Mouse (Mus musculus): ENCODE data around the gene Zfp704. TPM values are rescaled to one million over a fixed set of nuclear protein-coding genes. Genes with fewer than 3 reads are reported as not detected.

Gene Zfp704
- total and polyA plus RNA-seq, 2 experiments from 2014 or later: 13.0 to 70.4 TPM

DNA sequence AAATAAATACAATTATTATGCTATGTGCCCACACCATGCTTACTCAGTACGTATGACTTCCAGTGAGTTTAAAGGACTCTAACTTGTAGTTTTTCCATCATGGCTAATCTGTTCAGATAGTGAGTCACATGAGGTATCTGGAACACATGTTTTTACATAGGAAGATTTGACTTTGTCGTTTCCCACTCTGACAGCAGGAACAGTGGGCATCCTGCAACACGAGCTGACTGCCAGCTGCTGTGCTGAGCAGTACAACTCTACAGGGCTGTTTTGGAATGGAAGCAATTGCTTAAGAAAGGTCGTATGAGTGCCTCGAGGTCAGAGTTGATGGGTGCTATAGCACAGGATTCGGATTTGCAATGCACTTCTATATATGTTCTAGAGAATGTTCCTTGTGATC is 169.4 kb downstream of the Zfp704 start:
- ATAC-seq (no peak), DNase-seq (no peak)
- Histone ChIP-seq H3K9me3 (ENCODE audit: low read length) (no peaks in the 10 kb centered on the region), H3K4me2 (ENCODE audit: low read depth) (no peak overlapping the region), H3K9ac (no peak overlapping the region), H3K4me1 (ENCODE audit: insufficient read depth) (no peaks in the 10 kb centered on the region), H3K36me3 (ENCODE audit: insufficient read depth) (peaks cover 26% of the 10 kb centered on the region), H3K27ac (ENCODE audit: low read depth, low read length) (no peak overlapping the region), H3K4me3 (ENCODE audit: low read depth, low read length) (no peak overlapping the region), H3K27me3 (ENCODE audit: insufficient read depth, low read length) (no peaks in the 10 kb centered on the region)
- 87% methylated on average over 6 of the region's 6 CpGs for WGBS
- TF ChIP-seq CTCF (IDR thresholded peaks at IDR 0.05; ENCODE audit: low read depth): no peak

DNA sequence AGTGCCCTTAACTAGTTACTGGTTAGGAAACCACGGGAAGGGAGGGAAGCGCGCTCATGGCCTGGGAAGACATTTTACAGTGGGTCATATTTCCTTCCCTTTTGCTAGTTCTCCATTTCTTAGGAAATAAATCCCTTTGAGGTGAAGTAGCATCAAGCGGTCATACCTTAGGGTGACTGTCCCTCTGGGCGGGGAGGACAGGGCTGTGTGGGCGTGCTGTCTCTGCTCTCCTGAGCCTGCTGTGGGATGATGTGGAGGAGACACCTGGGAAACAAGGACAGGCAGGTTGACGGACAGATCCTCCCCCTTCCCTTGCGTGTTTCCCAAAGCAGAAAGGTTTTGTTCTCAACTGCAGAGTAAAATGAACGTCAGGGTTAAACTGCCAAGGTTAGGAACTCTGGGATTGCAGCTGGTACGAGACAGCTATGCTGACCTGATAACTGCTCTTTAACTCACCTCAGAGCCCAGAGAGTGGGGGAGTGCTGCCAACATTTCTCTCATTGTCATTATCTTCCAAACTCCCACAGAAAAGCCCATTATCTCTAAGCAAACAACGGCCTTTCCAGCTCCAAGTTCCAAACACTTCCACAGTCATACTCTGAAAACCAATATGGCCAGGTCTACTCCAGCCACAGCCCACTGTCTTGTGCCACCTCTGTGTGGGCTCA is 170.1 kb downstream of the Zfp704 start:
- H3K9ac ChIP-seq: no peak overlapping the region
- no peak overlapping the region for H3K27ac ChIP-seq (ENCODE audit: low read depth, low read length)
- no peaks in the 10 kb centered on the region for H3K9me3 ChIP-seq (ENCODE audit: low read length)
- TF ChIP-seq CTCF (IDR thresholded peaks at IDR 0.05; ENCODE audit: low read depth): no peak
- H3K27me3 ChIP-seq (ENCODE audit: insufficient read depth, low read length): no peaks in the 10 kb centered on the region
- H3K36me3 ChIP-seq (ENCODE audit: insufficient read depth): peaks cover 28% of the 10 kb centered on the region
- H3K4me1 ChIP-seq (ENCODE audit: insufficient read depth): no peaks in the 10 kb centered on the region
- DNase-seq: no peak
- 83% methylated on average over 11 of the region's 11 CpGs for WGBS
- H3K4me3 ChIP-seq (ENCODE audit: low read depth, low read length): no peak overlapping the region
- no peak overlapping the region for H3K4me2 ChIP-seq (ENCODE audit: low read depth)
- no peak for ATAC-seq

DNA sequence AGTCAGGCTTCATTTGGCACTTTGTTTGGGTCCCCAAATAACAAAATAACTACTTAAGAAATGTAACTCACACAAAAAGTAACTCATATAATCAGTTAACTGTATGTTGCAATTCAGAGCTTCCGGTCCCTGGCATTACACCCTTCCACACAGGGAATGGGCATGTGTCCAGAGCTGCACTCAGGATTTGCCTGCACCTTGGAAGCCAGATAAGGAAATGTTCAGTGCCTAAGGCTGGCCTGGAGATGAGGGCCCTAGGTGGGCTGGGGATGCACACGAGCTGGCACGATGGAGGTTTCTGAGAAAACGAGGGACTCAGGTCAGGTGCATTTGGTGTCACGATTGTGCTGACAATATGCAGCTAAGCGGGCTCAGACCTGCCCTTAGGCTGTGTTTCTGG is 173.6 kb downstream of the Zfp704 start:
- Histone ChIP-seq H3K9me3 (ENCODE audit: low read length) (no peaks in the 10 kb centered on the region), H3K27ac (ENCODE audit: low read depth, low read length) (no peak overlapping the region), H3K4me3 (ENCODE audit: low read depth, low read length) (no peak overlapping the region), H3K4me2 (ENCODE audit: low read depth) (no peak overlapping the region), H3K9ac (no peak overlapping the region), H3K27me3 (ENCODE audit: insufficient read depth, low read length) (no peaks in the 10 kb centered on the region), H3K4me1 (ENCODE audit: insufficient read depth) (0 out of 2 replicates have a peak, but pooled peaks cover 4% of the 10 kb centered on the region), H3K36me3 (ENCODE audit: insufficient read depth) (peaks cover 27% of the 10 kb centered on the region)
- DNase-seq: no peak
- ATAC-seq: no peak
- whole genome bisulfite sequencing: 68% methylated on average over 6 of the region's 6 CpGs
- no peak for TF ChIP-seq CTCF (IDR thresholded peaks at IDR 0.05; ENCODE audit: low read depth)

GRCm38 (mm10) chr3:9434394-9435175 is 175.3 kb downstream of the Zfp704 start:
- H3K4me3 ChIP-seq (ENCODE audit: low read depth, low read length): no peak overlapping the region

GRCm38 (mm10) chr3:9432796-9433526 is 176.9 kb downstream of the Zfp704 start:
- ATAC-seq (no peak), DNase-seq (no peak)
- peaks cover 19% of the 10 kb centered on the region for H3K36me3 ChIP-seq (ENCODE audit: insufficient read depth)
- H3K9me3 ChIP-seq (ENCODE audit: low read length): no peaks in the 10 kb centered on the region
- 87% methylated on average over 16 of the region's 16 CpGs for WGBS
- no peak overlapping the region for H3K27ac ChIP-seq (ENCODE audit: low read depth, low read length)
- no peak overlapping the region for H3K9ac ChIP-seq
- no peak overlapping the region for H3K4me3 ChIP-seq (ENCODE audit: low read depth, low read length)
- TF ChIP-seq CTCF (IDR thresholded peaks at IDR 0.05; ENCODE audit: low read depth): no peak
- no peaks in the 10 kb centered on the region for H3K27me3 ChIP-seq (ENCODE audit: insufficient read depth, low read length)
- 0 out of 2 replicates have a peak, but pooled peaks cover 4% of the 10 kb centered on the region for H3K4me1 ChIP-seq (ENCODE audit: insufficient read depth)
- H3K4me2 ChIP-seq (ENCODE audit: low read depth): no peak overlapping the region

More at GRCm38 (mm10) chr3:9434394-9435175, 175.3 kb downstream of the Zfp704 start:
- no peak for ATAC-seq
- 96% methylated on average over 14 of the region's 14 CpGs for WGBS
- Histone ChIP-seq H3K27me3 (ENCODE audit: insufficient read depth, low read length) (no peaks in the 10 kb centered on the region), H3K9me3 (ENCODE audit: low read length) (no peaks in the 10 kb centered on the region), H3K9ac (no peak overlapping the region), H3K4me1 (ENCODE audit: insufficient read depth) (0 out of 2 replicates have a peak, but pooled peaks cover 4% of the 10 kb centered on the region), H3K36me3 (ENCODE audit: insufficient read depth) (peaks cover 27% of the 10 kb centered on the region), H3K4me2 (ENCODE audit: low read depth) (no peak overlapping the region), H3K27ac (ENCODE audit: low read depth, low read length) (no peak overlapping the region)
- DNase-seq: no peak
- no peak for TF ChIP-seq CTCF (IDR thresholded peaks at IDR 0.05; ENCODE audit: low read depth)

DNA sequence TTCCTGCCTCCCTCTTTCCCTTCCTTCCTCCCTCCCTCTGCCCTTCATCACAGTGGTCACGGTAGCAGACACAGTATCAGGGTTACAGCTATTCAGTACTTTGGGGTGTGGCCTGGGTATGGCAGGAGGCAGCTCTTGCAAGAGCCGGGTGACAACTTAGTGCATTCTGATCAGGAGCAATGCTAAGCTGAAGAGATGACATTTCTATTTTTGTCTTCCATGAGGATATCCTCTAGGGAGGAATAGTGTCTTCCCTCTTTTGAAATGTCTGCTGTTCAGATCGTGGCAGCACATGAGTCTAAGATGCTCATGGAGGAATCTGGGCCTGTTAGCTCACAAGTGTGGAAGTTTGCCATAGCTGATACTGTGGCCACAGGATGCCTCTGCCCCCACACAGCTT is 177.7 kb downstream of the Zfp704 start:
- no peaks in the 10 kb centered on the region for H3K9me3 ChIP-seq (ENCODE audit: low read length)
- no peak for DNase-seq
- ATAC-seq: peak; percentile 58
- H3K4me2 ChIP-seq (ENCODE audit: low read depth): no peak overlapping the region
- 0 out of 2 replicates have a peak, but pooled peaks cover 4% of the 10 kb centered on the region for H3K4me1 ChIP-seq (ENCODE audit: insufficient read depth)
- H3K36me3 ChIP-seq (ENCODE audit: insufficient read depth): peaks cover 12% of the 10 kb centered on the region
- no peaks in the 10 kb centered on the region for H3K27me3 ChIP-seq (ENCODE audit: insufficient read depth, low read length)
- no peak overlapping the region for H3K9ac ChIP-seq
- no peak overlapping the region for H3K27ac ChIP-seq (ENCODE audit: low read depth, low read length)
- no peak for TF ChIP-seq CTCF (IDR thresholded peaks at IDR 0.05; ENCODE audit: low read depth)
- 65% methylated on average over 3 of the region's 3 CpGs for WGBS
- no peak overlapping the region for H3K4me3 ChIP-seq (ENCODE audit: low read depth, low read length)
